Mouse (Mus musculus) heart, postnatal 0 days (tissue): ENCODE measurements at regions not wholly inside any gene's neighbourhood (a gene's known extent, or its start where the extent isn't known, plus 50 kb on each side); places are given as distances from the start of the nearest gene placed in this dataset.

Experiments used
- ATAC-seq: fragments of 200-750 bp; cut with Nextera tagmentation; 2 replicates; pipeline ENCODE4 v1.8.0; 2017; ENCODE audit warnings: low read depth, moderate number of reproducible peaks, moderate library complexity; ENCODE audit not compliant: insufficient read depth
- DNase-seq: peaks from one replicate; pipeline ENCODE4 v3.0.0-alpha.2; 2016; ENCODE audit warnings: low spot score
- H3K27ac ChIP-seq: fragments of 300-500 bp; sonication (generic); 2 replicates; pipeline ENCODE4 v1.5.1; 2014; ENCODE audit warnings: low read depth, mild to moderate bottlenecking
- H3K27me3 ChIP-seq: fragments of 300-500 bp; sonication (generic); 2 replicates; pipeline ENCODE4 v1.6.1; 2014; ENCODE audit warnings: low read length, mixed read lengths; ENCODE audit not compliant: control insufficient read depth, insufficient read depth
- H3K36me3 ChIP-seq: fragments of 300-500 bp; sonication (generic); replicated peaks from 2 replicates; pipeline ENCODE4 v1.6.1; 2014; ENCODE audit warnings: low read length, mixed read lengths; ENCODE audit not compliant: control insufficient read depth, insufficient read depth
- H3K4me1 ChIP-seq: fragments of 300-500 bp; sonication (generic); 2 replicates; pipeline ENCODE4 v1.6.1; 2014; ENCODE audit warnings: antibody characterized with exemption; ENCODE audit not compliant: control insufficient read depth, insufficient read depth
- H3K4me2 ChIP-seq: fragments of 300-500 bp; sonication (generic); 2 replicates; pipeline ENCODE4 v1.6.1; 2014; ENCODE audit warnings: low read depth, mild to moderate bottlenecking, low read length, moderate library complexity
- H3K4me3 ChIP-seq: fragments of 300-500 bp; sonication (generic); 2 replicates; pipeline ENCODE4 v1.5.1; 2014; ENCODE audit warnings: low read depth, low read length
- H3K9ac ChIP-seq: fragments of 300-500 bp; sonication (generic); replicated peaks from 2 replicates; pipeline ENCODE4 v1.6.1; 2014; ENCODE audit warnings: low read depth, low read length, mixed read lengths
- H3K9me3 ChIP-seq: fragments of 300-500 bp; sonication (generic); replicated peaks from 2 replicates; pipeline ENCODE4 v1.6.1; 2016; ENCODE audit warnings: low read length; ENCODE audit not compliant: control insufficient read depth
- CTCF ChIP-seq: IDR thresholded peaks from 2 replicates; pipeline ENCODE4 v1.5.1; 2016; ENCODE audit warnings: antibody characterized with exemption, control low read depth, low read depth
- EP300 ChIP-seq: IDR thresholded peaks from 2 replicates; pipeline ENCODE4 v1.6.1; 2016; ENCODE audit warnings: antibody characterized with exemption, low read depth
- WGBS: fragments of 180-500 bp; shearing (Covaris S2); extraction: QIAGEN DNeasy Blood & Tissue Kit; methylation state at CpG from one replicate; pipeline ENCODE4 v1.1.7; 2014; 5-methylcytosine and 5-hydroxymethylcytosine counted together

DNA sequence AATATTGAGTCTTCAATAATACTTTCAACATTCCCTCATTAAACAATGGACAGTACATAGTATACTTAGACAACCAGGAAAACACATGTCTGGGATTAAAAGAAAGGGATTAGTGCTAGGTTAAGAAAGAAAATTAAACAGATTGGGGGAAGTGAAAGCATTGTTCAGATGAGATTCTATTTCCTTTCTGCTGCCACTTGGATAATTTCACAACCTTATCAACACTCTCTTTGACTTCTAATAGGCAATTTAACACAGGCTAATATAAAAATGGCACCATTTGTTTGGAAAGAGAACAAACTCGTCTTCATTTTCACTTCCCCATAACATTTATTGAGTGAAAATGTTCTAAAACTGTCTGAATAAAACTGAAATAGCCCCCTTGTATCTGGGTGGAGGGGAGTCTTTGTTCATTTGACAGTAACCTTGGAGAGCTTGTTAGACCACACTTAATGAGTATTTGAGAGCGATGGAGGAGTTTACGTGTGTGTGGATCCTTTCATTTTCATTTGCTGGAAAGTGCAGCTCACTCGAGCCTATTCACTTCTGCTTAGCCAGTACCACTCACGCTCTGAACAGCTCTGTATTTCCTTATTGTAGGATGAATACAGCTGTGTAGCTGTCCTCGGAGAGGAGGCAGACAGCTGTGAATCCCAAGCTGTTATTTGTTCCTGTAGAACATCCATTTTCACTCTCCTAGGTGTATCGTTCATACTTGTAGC lies 366.7 kb downstream of the Kctd12 start:
- Histone ChIP-seq H3K27ac (no peak overlapping the region), H3K4me1 (no peaks in the 10 kb centered on the region), H3K4me2 (no peak overlapping the region), H3K4me3 (no peak overlapping the region), H3K36me3 (no peaks in the 10 kb centered on the region), H3K9me3 (no peaks in the 10 kb centered on the region), H3K9ac (no peak overlapping the region), H3K27me3 (no peaks in the 10 kb centered on the region)
- DNase-seq = no peak
- ATAC-seq = no peak
- 67% methylated on average over 7 of the region's 7 CpGs for WGBS
- TF ChIP-seq EP300 (no peak), CTCF (no peak)

DNA sequence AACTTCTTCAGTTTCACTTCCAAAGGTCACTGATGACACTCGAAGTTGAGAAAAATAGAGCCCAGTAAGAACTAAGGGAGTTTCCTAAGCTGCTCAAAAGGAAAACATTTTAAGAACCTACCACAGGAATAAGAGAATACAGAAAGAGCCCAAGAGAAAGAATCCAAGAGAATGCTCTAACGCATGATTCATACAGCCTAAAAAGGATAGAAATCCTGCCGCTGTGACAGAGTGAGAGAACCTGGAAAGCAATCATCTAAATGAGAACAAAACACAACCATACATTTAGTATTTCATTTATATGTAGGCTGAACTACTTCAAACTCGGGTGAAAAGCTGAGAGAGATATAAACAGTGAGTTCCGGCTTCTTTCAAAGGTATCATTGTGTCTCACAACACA lies 376.4 kb downstream of the Kctd12 start:
- no peak overlapping the region for H3K9ac ChIP-seq
- no peak for DNase-seq
- TF ChIP-seq EP300 = no peak
- H3K4me3 ChIP-seq = no peak overlapping the region
- 74% methylated on average over 5 of the region's 5 CpGs for WGBS
- H3K27ac ChIP-seq = no peak overlapping the region
- no peak overlapping the region for H3K4me2 ChIP-seq
- no peaks in the 10 kb centered on the region for H3K9me3 ChIP-seq
- H3K27me3 ChIP-seq = no peaks in the 10 kb centered on the region
- no peak for ATAC-seq
- H3K4me1 ChIP-seq = no peaks in the 10 kb centered on the region
- H3K36me3 ChIP-seq = no peaks in the 10 kb centered on the region

DNA sequence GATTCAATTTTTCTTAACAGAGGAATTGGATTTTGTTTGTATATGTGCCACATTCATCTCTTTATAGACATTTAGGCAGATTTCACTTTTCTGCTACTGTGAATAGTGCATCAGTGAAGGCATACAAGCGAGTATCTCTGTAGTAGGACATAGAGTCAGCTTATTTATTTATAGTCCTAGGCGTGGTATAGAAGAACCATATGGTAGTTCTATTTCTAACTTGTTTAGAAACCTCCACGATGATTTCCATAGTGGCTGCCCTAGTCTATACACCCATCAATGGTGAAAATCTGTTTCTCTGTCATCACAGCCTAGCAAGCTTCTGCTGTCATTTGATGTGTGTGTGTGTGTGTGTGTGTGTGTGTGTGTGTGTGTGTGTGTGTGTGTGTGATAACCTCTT lies 387.6 kb downstream of the Kctd12 start:
- Histone ChIP-seq H3K27ac (no peak overlapping the region), H3K4me3 (no peak overlapping the region), H3K27me3 (no peaks in the 10 kb centered on the region), H3K4me1 (no peaks in the 10 kb centered on the region), H3K4me2 (no peak overlapping the region), H3K9me3 (no peaks in the 10 kb centered on the region), H3K36me3 (no peaks in the 10 kb centered on the region), H3K9ac (no peak overlapping the region)
- TF ChIP-seq EP300 (no peak), CTCF (no peak)
- no peak for DNase-seq
- WGBS = 64% methylated on average over 3 of the region's 3 CpGs
- no peak for ATAC-seq

DNA sequence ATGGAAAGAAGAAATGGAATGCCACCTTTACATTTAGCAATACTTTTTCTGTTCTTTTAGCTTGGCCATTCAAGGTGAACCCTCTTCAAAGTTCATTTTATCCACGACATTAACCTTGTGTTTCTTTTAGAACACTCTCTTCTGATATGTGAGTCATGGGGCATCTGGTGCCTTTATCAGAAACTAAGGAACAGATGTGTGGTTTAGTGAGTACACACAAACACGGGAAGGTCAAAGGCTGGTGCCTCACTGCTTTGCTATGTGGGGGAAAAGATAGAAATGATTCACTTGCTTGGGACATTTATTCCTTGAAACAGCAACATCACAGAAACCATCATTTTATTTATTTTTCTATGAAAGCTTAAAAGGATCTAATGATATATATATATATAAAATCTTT lies 428.7 kb downstream of the Kctd12 start:
- Histone ChIP-seq H3K27ac (no peak overlapping the region), H3K36me3 (no peaks in the 10 kb centered on the region), H3K27me3 (no peaks in the 10 kb centered on the region), H3K4me3 (no peak overlapping the region), H3K4me2 (no peak overlapping the region), H3K9ac (no peak overlapping the region), H3K9me3 (no peaks in the 10 kb centered on the region), H3K4me1 (no peaks in the 10 kb centered on the region)
- TF ChIP-seq CTCF = no peak
- no peak for TF ChIP-seq EP300
- WGBS = 17% methylated on average over 2 of the region's 2 CpGs
- DNase-seq (no peak), ATAC-seq (no peak)

DNA sequence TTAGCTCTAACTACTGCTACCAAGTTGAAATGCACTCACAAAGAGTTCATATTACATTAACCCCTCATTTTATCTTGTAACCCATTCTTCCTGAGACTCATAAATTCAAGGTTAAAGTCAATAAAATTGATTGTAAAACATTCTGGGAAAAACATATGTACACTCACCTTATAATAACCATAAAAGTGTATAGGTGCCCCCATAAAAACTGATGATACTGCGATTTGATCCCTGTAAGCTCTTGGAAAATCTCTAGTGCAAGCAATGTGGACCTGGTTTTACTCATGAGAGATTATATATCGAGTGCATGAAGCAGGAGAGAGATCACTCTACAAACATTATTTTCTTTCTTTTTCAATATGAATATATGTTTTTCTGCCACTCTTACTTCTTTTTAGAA lies 429.8 kb downstream of the Kctd12 start:
- DNase-seq (no peak), ATAC-seq (no peak)
- Histone ChIP-seq H3K4me3 (no peak overlapping the region), H3K4me1 (no peaks in the 10 kb centered on the region), H3K9me3 (no peaks in the 10 kb centered on the region), H3K27me3 (no peaks in the 10 kb centered on the region), H3K9ac (no peak overlapping the region), H3K4me2 (no peak overlapping the region), H3K36me3 (no peaks in the 10 kb centered on the region), H3K27ac (no peak overlapping the region)
- WGBS = 70% methylated on average over 2 of the region's 2 CpGs
- no peak for TF ChIP-seq EP300
- no peak for TF ChIP-seq CTCF
